In genomic region chr2:124298872-124299271, GRCm38 (mm10) we compare ENCODE assay signal across 8 mouse cellular contexts.
DNase-seq lines count a peak whose midpoint lies in the region; ATAC-seq lines count a peak whose summit lies in the region.

No protein-coding gene starts in this region.

- ATAC-seq in forebrain, embryonic 14.5 days, result no peak
- no peak for ATAC-seq in forebrain, embryonic 15.5 days (replicated peaks)
- peak; percentile 64; the same call in 1 of the 2 replicates for ATAC-seq in stomach, embryonic 16.5 days (ENCODE audit: insufficient read depth, low FRiP score)

- WGBS in forebrain, embryonic 14.5 days, result 50% methylated on average over 1 of the region's 1 CpGs
- 47% methylated on average over 1 of the region's 1 CpGs for WGBS in forebrain, embryonic 15.5 days
- WGBS in stomach, embryonic 16.5 days, result 33% methylated on average over 1 of the region's 1 CpGs

- peak; percentile 25 for DNase-seq in forebrain, embryonic 14.5 days (ENCODE audit: low spot score)
- peak; percentile 3 for DNase-seq in ovary, postnatal 36 days (ENCODE audit: low spot score)
- no peak for DNase-seq in ovary, postnatal 14 days (ENCODE audit: low spot score)
- DNase-seq in kidney, postnatal 14 days, result peak; percentile 26
- DNase-seq in frontal cortex, postnatal 10 days (ENCODE audit: low spot score in 2 of 2), result no peak
- no peak for DNase-seq in cerebellum, adult 9-11 months

- no peaks in the 10 kb centered on the region for H3K9me3 ChIP-seq in forebrain, embryonic 14.5 days (replicated peaks; ENCODE audit: control insufficient read depth, low read length)
- H3K9me3 ChIP-seq in forebrain, embryonic 15.5 days, result no peaks in the 10 kb centered on the region
- no peaks in the 10 kb centered on the region for H3K9me3 ChIP-seq in stomach, embryonic 16.5 days (replicated peaks; ENCODE audit: control insufficient read depth, low read length)

- no peak overlapping the region for H3K9ac ChIP-seq in forebrain, embryonic 14.5 days (ENCODE audit: low read length)
- H3K9ac ChIP-seq in forebrain, embryonic 15.5 days (replicated peaks), result no peak overlapping the region
- H3K9ac ChIP-seq in stomach, embryonic 16.5 days (ENCODE audit: low read length), result no peak overlapping the region

- no peaks in the 10 kb centered on the region for H3K36me3 ChIP-seq in forebrain, embryonic 14.5 days (ENCODE audit: control insufficient read depth, insufficient read depth, low read length)
- H3K36me3 ChIP-seq in forebrain, embryonic 15.5 days, result no peaks in the 10 kb centered on the region
- no peaks in the 10 kb centered on the region for H3K36me3 ChIP-seq in stomach, embryonic 16.5 days (ENCODE audit: control insufficient read depth, insufficient read depth, low read length)

- H3K4me3 ChIP-seq in forebrain, embryonic 14.5 days (ENCODE audit: low read depth, low read length), result no peak overlapping the region
- H3K4me3 ChIP-seq in forebrain, embryonic 15.5 days, result no peak overlapping the region
- H3K4me3 ChIP-seq in stomach, embryonic 16.5 days (replicated peaks; ENCODE audit: low read length), result no peak overlapping the region

- no peaks in the 10 kb centered on the region for H3K4me1 ChIP-seq in forebrain, embryonic 14.5 days (ENCODE audit: control insufficient read depth, insufficient read depth, low read length)
- no peaks in the 10 kb centered on the region for H3K4me1 ChIP-seq in forebrain, embryonic 15.5 days
- no peaks in the 10 kb centered on the region for H3K4me1 ChIP-seq in stomach, embryonic 16.5 days (ENCODE audit: control insufficient read depth, insufficient read depth, low read length)

- H3K27ac ChIP-seq in forebrain, embryonic 14.5 days (ENCODE audit: low read depth, low read length), result no peak overlapping the region
- no peak overlapping the region for H3K27ac ChIP-seq in forebrain, embryonic 15.5 days (replicated peaks)
- no peak overlapping the region for H3K27ac ChIP-seq in stomach, embryonic 16.5 days (ENCODE audit: low read length)

- no peak overlapping the region for H3K4me2 ChIP-seq in forebrain, embryonic 14.5 days (ENCODE audit: low read length)
- H3K4me2 ChIP-seq in forebrain, embryonic 15.5 days (replicated peaks), result no peak overlapping the region
- H3K4me2 ChIP-seq in stomach, embryonic 16.5 days (ENCODE audit: low read depth, low read length), result no peak overlapping the region

- H3K27me3 ChIP-seq in forebrain, embryonic 14.5 days (replicated peaks; ENCODE audit: control insufficient read depth, insufficient read depth, low read length), result no peaks in the 10 kb centered on the region
- no peaks in the 10 kb centered on the region for H3K27me3 ChIP-seq in forebrain, embryonic 15.5 days
- H3K27me3 ChIP-seq in stomach, embryonic 16.5 days (ENCODE audit: control insufficient read depth, insufficient read depth, low read length), result no peaks in the 10 kb centered on the region

Comparison
In these comparisons a context has a peak if more than half of its experiments do, and no peak if none do; other contexts are left out.
1. DNase-seq: peak in forebrain, embryonic 14.5 days (single experiment), ovary, postnatal 36 days (single experiment) and kidney, postnatal 14 days (single experiment); none in ovary, postnatal 14 days (single experiment), frontal cortex, postnatal 10 days (0 of 2) and cerebellum, adult 9-11 months (single experiment).